Mouse (Mus musculus) limb, embryonic 10.5 days (tissue): ENCODE results near the gene Cdk11b. TPM values are rescaled to one million over a fixed set of nuclear protein-coding genes. Genes with fewer than 3 reads are reported as not detected.

Experiments used
- DNase-seq: peaks from one replicate; pipeline ENCODE4 v3.0.0-alpha.2; 2017; ENCODE audit warnings: low spot score
- H3K27ac ChIP-seq: fragments of 300-500 bp; sonication (generic); 2 replicates; pipeline ENCODE4 v1.5.1; 2016; ENCODE audit warnings: mild to moderate bottlenecking
- H3K27me3 ChIP-seq: fragments of 300-500 bp; sonication (generic); 2 replicates; pipeline ENCODE4 v1.6.1; 2016; ENCODE audit warnings: low read depth, mild to moderate bottlenecking; ENCODE audit not compliant: poor library complexity, severe bottlenecking
- H3K36me3 ChIP-seq: fragments of 300-500 bp; sonication (generic); 2 replicates; pipeline ENCODE4 v1.6.1; 2016; ENCODE audit warnings: mild to moderate bottlenecking, moderate library complexity
- H3K4me1 ChIP-seq: fragments of 300-500 bp; sonication (generic); 2 replicates; pipeline ENCODE4 v1.6.1; 2016
- H3K4me3 ChIP-seq: fragments of 300-500 bp; sonication (generic); 2 replicates; pipeline ENCODE4 v1.5.1; 2016; ENCODE audit warnings: mild to moderate bottlenecking, moderate library complexity
- H3K9me3 ChIP-seq: fragments of 300-500 bp; sonication (generic); replicated peaks from 2 replicates; pipeline ENCODE4 v1.6.1; 2016; ENCODE audit warnings: mild to moderate bottlenecking
- WGBS: fragments of 180-500 bp; shearing (Covaris S2); methylation state at CpG from one replicate; pipeline ENCODE4 v1.1.7; 2016; 5-methylcytosine and 5-hydroxymethylcytosine counted together
- polyA plus RNA-seq: library from polyadenylated mRNA; unstranded; fragments of >200 nt; fragmentation: Nextera tagmentation; extraction: Ambion mirVana; gene quantifications from 2 replicates; pipeline ENCODE4 v1.2.1, GENCODE M21; 2016

The Cdk11b gene
- 74.1 and 74.8 TPM in 2 replicates for polyA plus RNA-seq

GRCm38 (mm10) chr4:155624338-155625291 lies at the start of gene Cdk11b:
Cdk11b (plus strand) TSS chr4:155624854.
- WGBS: under 1% methylated on average over 81 of the region's 84 CpGs
- H3K36me3 ChIP-seq: peaks cover 53% of the 10 kb centered on the region
- H3K9me3 ChIP-seq: no peaks in the 10 kb centered on the region
- H3K27me3 ChIP-seq: no peaks in the 10 kb centered on the region
- peaks cover 12% of the 10 kb centered on the region; the same call in 1 of the 2 replicates for H3K4me1 ChIP-seq
- peak within 1 kb of the TSS; percentile 86 for H3K27ac ChIP-seq
- peak within 1 kb of the TSS; percentile 78 for H3K4me3 ChIP-seq
- peak; percentile 98 for DNase-seq

GRCm38 (mm10) chr4:155574931-155575330 lies 49.7 kb upstream of the Cdk11b start:
- no peaks in the 10 kb centered on the region for H3K9me3 ChIP-seq
- no peak overlapping the region for H3K27ac ChIP-seq
- H3K4me3 ChIP-seq: no peak overlapping the region
- no peak for DNase-seq
- WGBS: 93% methylated on average over 11 of the region's 11 CpGs
- H3K4me1 ChIP-seq: no peaks in the 10 kb centered on the region
- H3K36me3 ChIP-seq: peaks cover 33% of the 10 kb centered on the region
- no peaks in the 10 kb centered on the region for H3K27me3 ChIP-seq

- Histone ChIP-seq H3K4me3 (no peak overlapping the region), H3K4me1 (no peaks in the 10 kb centered on the region), H3K36me3 (peaks cover 37% of the 10 kb centered on the region), H3K27me3 (no peaks in the 10 kb centered on the region), H3K9me3 (no peaks in the 10 kb centered on the region), H3K27ac (no peak overlapping the region)
- 93% methylated on average over 8 of the region's 8 CpGs for WGBS
- no peak for DNase-seq
These were observed 49.1 kb upstream of the Cdk11b start for GRCm38 (mm10) chr4:155575521-155575920.

- Histone ChIP-seq H3K4me1 (no peaks in the 10 kb centered on the region), H3K36me3 (peaks cover 43% of the 10 kb centered on the region), H3K27me3 (no peaks in the 10 kb centered on the region), H3K4me3 (no peak overlapping the region), H3K9me3 (no peaks in the 10 kb centered on the region), H3K27ac (no peak overlapping the region)
- DNase-seq: no peak
- 95% methylated on average over 9 of the region's 9 CpGs for WGBS
These were observed 47.5 kb upstream of the Cdk11b start for GRCm38 (mm10) chr4:155577132-155577531.

GRCm38 (mm10) chr4:155577741-155578140 lies 46.9 kb upstream of the Cdk11b start:
- H3K36me3 ChIP-seq: peaks cover 48% of the 10 kb centered on the region
- no peak overlapping the region for H3K4me3 ChIP-seq
- WGBS: 91% methylated on average over 5 of the region's 5 CpGs
- H3K27me3 ChIP-seq: no peaks in the 10 kb centered on the region
- DNase-seq: no peak
- H3K27ac ChIP-seq: no peak overlapping the region
- no peaks in the 10 kb centered on the region for H3K9me3 ChIP-seq
- H3K4me1 ChIP-seq: no peaks in the 10 kb centered on the region

GRCm38 (mm10) chr4:155578336-155579125 lies 46.1 kb upstream of the Cdk11b start:
- H3K27me3 ChIP-seq: no peaks in the 10 kb centered on the region
- no peak overlapping the region for H3K27ac ChIP-seq
- 89% methylated on average over 7 of the region's 7 CpGs for WGBS
- DNase-seq: no peak
- H3K4me3 ChIP-seq: no peak overlapping the region
- no peaks in the 10 kb centered on the region for H3K9me3 ChIP-seq
- H3K36me3 ChIP-seq: peaks cover 53% of the 10 kb centered on the region
- no peaks in the 10 kb centered on the region for H3K4me1 ChIP-seq

GRCm38 (mm10) chr4:155580420-155580819 lies 44.2 kb upstream of the Cdk11b start:
- peak; percentile 64 for DNase-seq
- H3K4me3 ChIP-seq: no peak overlapping the region
- peaks cover 72% of the 10 kb centered on the region for H3K36me3 ChIP-seq

GRCm38 (mm10) chr4:155582279-155582905 lies 42.3 kb upstream of the Cdk11b start:
- DNase-seq: no peak
- Histone ChIP-seq H3K36me3 (peaks cover 84% of the 10 kb centered on the region), H3K27ac (no peak overlapping the region), H3K27me3 (no peaks in the 10 kb centered on the region), H3K4me3 (no peak overlapping the region), H3K9me3 (no peaks in the 10 kb centered on the region), H3K4me1 (no peaks in the 10 kb centered on the region)
- 94% methylated on average over 6 of the region's 6 CpGs for WGBS

More at GRCm38 (mm10) chr4:155580420-155580819, 44.2 kb upstream of the Cdk11b start:
- 36% methylated on average over 1 of the region's 1 CpGs for WGBS
- H3K27me3 ChIP-seq: no peaks in the 10 kb centered on the region
- no peak overlapping the region for H3K27ac ChIP-seq
- H3K9me3 ChIP-seq: no peaks in the 10 kb centered on the region
- no peaks in the 10 kb centered on the region for H3K4me1 ChIP-seq

- no peaks in the 10 kb centered on the region for H3K4me1 ChIP-seq
- peaks cover 63% of the 10 kb centered on the region for H3K36me3 ChIP-seq
- no peak overlapping the region for H3K27ac ChIP-seq
- 93% methylated on average over 5 of the region's 5 CpGs for whole genome bisulfite sequencing
- no peaks in the 10 kb centered on the region for H3K9me3 ChIP-seq
- no peaks in the 10 kb centered on the region for H3K27me3 ChIP-seq
- no peak overlapping the region for H3K4me3 ChIP-seq
- no peak for DNase-seq
These were observed 35.3 kb upstream of the Cdk11b start for GRCm38 (mm10) chr4:155589356-155589755.

- H3K9me3 ChIP-seq: no peaks in the 10 kb centered on the region
- H3K36me3 ChIP-seq: peaks cover 45% of the 10 kb centered on the region
- no peak overlapping the region for H3K27ac ChIP-seq
- WGBS: 88% methylated on average over 7 of the region's 7 CpGs
- H3K4me1 ChIP-seq: no peaks in the 10 kb centered on the region
- no peaks in the 10 kb centered on the region for H3K27me3 ChIP-seq
- H3K4me3 ChIP-seq: no peak overlapping the region
- no peak for DNase-seq
These were observed 33.5 kb upstream of the Cdk11b start for GRCm38 (mm10) chr4:155591012-155591719.

GRCm38 (mm10) chr4:155593780-155594179 lies 30.9 kb upstream of the Cdk11b start:
- H3K4me3 ChIP-seq: no peak overlapping the region
- no peak for DNase-seq
- 84% methylated on average over 1 of the region's 1 CpGs for WGBS

GRCm38 (mm10) chr4:155595777-155596176 lies 28.9 kb upstream of the Cdk11b start:
- no peak for DNase-seq
- 83% methylated on average over 3 of the region's 3 CpGs for WGBS

More at GRCm38 (mm10) chr4:155593780-155594179, 30.9 kb upstream of the Cdk11b start:
- peaks cover 5% of the 10 kb centered on the region; the same call in 1 of the 2 replicates for H3K4me1 ChIP-seq
- H3K9me3 ChIP-seq: no peaks in the 10 kb centered on the region
- no peaks in the 10 kb centered on the region for H3K27me3 ChIP-seq
- H3K27ac ChIP-seq: no peak overlapping the region
- H3K36me3 ChIP-seq: peaks cover 19% of the 10 kb centered on the region

More at GRCm38 (mm10) chr4:155595777-155596176, 28.9 kb upstream of the Cdk11b start:
- Histone ChIP-seq H3K4me1 (peaks cover 6% of the 10 kb centered on the region; the same call in 1 of the 2 replicates), H3K4me3 (no peak overlapping the region), H3K27ac (no peak overlapping the region), H3K27me3 (no peaks in the 10 kb centered on the region), H3K9me3 (no peaks in the 10 kb centered on the region), H3K36me3 (no peaks in the 10 kb centered on the region)
